Mouse (Mus musculus) hindbrain, embryonic 15.5 days (tissue): ENCODE results near the gene Ccr4. TPM values are rescaled to one million over a fixed set of nuclear protein-coding genes. Genes with fewer than 3 reads are reported as not detected.

Source experiments
- ATAC-seq: fragments of 200-750 bp; cut with Nextera tagmentation; 2 replicates; pipeline ENCODE4 v1.8.0; 2017; ENCODE audit warnings: low read depth, moderate number of reproducible peaks, moderate TSS enrichment; ENCODE audit not compliant: low FRiP score
- H3K27ac ChIP-seq: fragments of 300-500 bp; sonication (generic); replicated peaks from 2 replicates; pipeline ENCODE4 v1.5.1; 2015; ENCODE audit warnings: mild to moderate bottlenecking, inconsistent platforms
- H3K27me3 ChIP-seq: fragments of 300-500 bp; sonication (generic); 2 replicates; pipeline ENCODE4 v1.6.1; 2015; ENCODE audit warnings: control low read depth, inconsistent platforms
- H3K36me3 ChIP-seq: fragments of 300-500 bp; sonication (generic); 2 replicates; pipeline ENCODE4 v1.6.1; 2015; ENCODE audit warnings: control low read depth, inconsistent platforms
- H3K4me1 ChIP-seq: fragments of 300-500 bp; sonication (generic); replicated peaks from 2 replicates; pipeline ENCODE4 v1.6.1; 2015; ENCODE audit warnings: control low read depth, inconsistent platforms
- H3K4me2 ChIP-seq: fragments of 300-500 bp; sonication (generic); 2 replicates; pipeline ENCODE4 v1.6.1; 2015; ENCODE audit warnings: moderate library complexity, mild to moderate bottlenecking, inconsistent platforms
- H3K4me3 ChIP-seq: fragments of 300-500 bp; sonication (generic); 2 replicates; pipeline ENCODE4 v1.5.1; 2015; ENCODE audit warnings: mild to moderate bottlenecking, inconsistent platforms
- H3K9ac ChIP-seq: fragments of 300-500 bp; sonication (generic); 2 replicates; pipeline ENCODE4 v1.6.1; 2015; ENCODE audit warnings: inconsistent platforms
- H3K9me3 ChIP-seq: fragments of 300-500 bp; sonication (generic); 2 replicates; pipeline ENCODE4 v1.6.1; 2016; ENCODE audit warnings: control low read depth, inconsistent platforms
- WGBS: fragments of 180-500 bp; shearing (Covaris S2); methylation state at CpG from one replicate; pipeline ENCODE4 v1.1.7; 2015; 5-methylcytosine and 5-hydroxymethylcytosine counted together
- polyA plus RNA-seq: library from polyadenylated mRNA; unstranded; fragments of >200 nt; fragmentation: Nextera tagmentation; extraction: Ambion mirVana; gene quantifications from 2 replicates; pipeline ENCODE4 v1.2.1, GENCODE M21; 2015

The Ccr4 gene
- polyA plus RNA-seq, 1 experiment from 2014 or later, result not detected

GRCm38 (mm10) chr9:114496469-114496868 is 8.2 kb downstream of the Ccr4 start:
- no peak for ATAC-seq
- WGBS, result 85% methylated on average over 7 of the region's 7 CpGs

GRCm38 (mm10) chr9:114487481-114488258 is 17.0 kb downstream of the Ccr4 start:
- H3K9ac ChIP-seq, result no peak overlapping the region
- H3K4me2 ChIP-seq, result no peak overlapping the region
- H3K36me3 ChIP-seq, result no peaks in the 10 kb centered on the region
- no peak overlapping the region for H3K27ac ChIP-seq
- no peaks in the 10 kb centered on the region for H3K27me3 ChIP-seq
- no peaks in the 10 kb centered on the region for H3K4me1 ChIP-seq
- ATAC-seq, result no peak
- H3K4me3 ChIP-seq, result no peak overlapping the region
- H3K9me3 ChIP-seq, result no peaks in the 10 kb centered on the region
- 88% methylated on average over 23 of the region's 23 CpGs for WGBS

More at GRCm38 (mm10) chr9:114496469-114496868, 8.2 kb downstream of the Ccr4 start:
- Histone ChIP-seq H3K9ac (no peak overlapping the region), H3K4me1 (no peaks in the 10 kb centered on the region), H3K4me2 (no peak overlapping the region), H3K27me3 (no peaks in the 10 kb centered on the region), H3K9me3 (no peaks in the 10 kb centered on the region), H3K4me3 (no peak overlapping the region), H3K36me3 (no peaks in the 10 kb centered on the region), H3K27ac (no peak overlapping the region)

- Histone ChIP-seq H3K4me2 (no peak overlapping the region), H3K9ac (no peak overlapping the region), H3K27me3 (no peaks in the 10 kb centered on the region), H3K4me3 (no peak overlapping the region), H3K27ac (no peak overlapping the region), H3K4me1 (no peaks in the 10 kb centered on the region), H3K36me3 (no peaks in the 10 kb centered on the region), H3K9me3 (no peaks in the 10 kb centered on the region)
- WGBS, result 85% methylated on average over 4 of the region's 4 CpGs
- ATAC-seq, result no peak
Observed at GRCm38 (mm10) chr9:114486808-114487207, 17.9 kb downstream of the Ccr4 start.

DNA sequence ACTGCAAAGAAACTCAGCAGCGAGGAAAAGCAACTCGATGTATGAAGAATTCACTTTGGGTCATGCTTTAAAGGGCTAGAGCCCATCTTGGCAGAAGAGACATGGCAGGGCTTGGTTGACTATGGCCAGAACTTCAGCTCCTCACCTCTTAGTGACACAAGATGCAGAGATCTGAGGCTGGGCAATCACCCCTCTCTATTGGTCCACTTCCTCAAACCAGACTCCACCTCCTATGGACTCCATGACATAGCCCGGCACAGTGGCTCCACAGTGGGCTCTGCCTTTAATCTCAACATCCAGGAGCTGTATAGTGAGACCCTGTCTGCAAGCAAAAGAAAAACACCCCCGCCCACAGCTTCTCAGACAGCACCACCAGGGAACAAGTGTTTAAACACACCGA is 19.9 kb downstream of the Ccr4 start:
- ATAC-seq, result no peak
- Histone ChIP-seq H3K9me3 (no peaks in the 10 kb centered on the region), H3K4me2 (no peak overlapping the region), H3K36me3 (no peaks in the 10 kb centered on the region), H3K4me3 (no peak overlapping the region), H3K27ac (no peak overlapping the region), H3K27me3 (no peaks in the 10 kb centered on the region), H3K9ac (no peak overlapping the region), H3K4me1 (no peaks in the 10 kb centered on the region)
- 88% methylated on average over 5 of the region's 5 CpGs for WGBS

- ATAC-seq, result no peak
- 92% methylated on average over 3 of the region's 3 CpGs for WGBS
- Histone ChIP-seq H3K9ac (no peak overlapping the region), H3K4me3 (no peak overlapping the region), H3K27ac (no peak overlapping the region), H3K4me1 (no peaks in the 10 kb centered on the region), H3K36me3 (no peaks in the 10 kb centered on the region), H3K9me3 (no peaks in the 10 kb centered on the region), H3K27me3 (no peaks in the 10 kb centered on the region), H3K4me2 (no peak overlapping the region)
Observed at GRCm38 (mm10) chr9:114480940-114481339, 23.8 kb downstream of the Ccr4 start.

- Histone ChIP-seq H3K9me3 (no peaks in the 10 kb centered on the region), H3K36me3 (no peaks in the 10 kb centered on the region), H3K27ac (no peak overlapping the region), H3K9ac (no peak overlapping the region), H3K27me3 (no peaks in the 10 kb centered on the region), H3K4me3 (no peak overlapping the region), H3K4me2 (no peak overlapping the region), H3K4me1 (no peaks in the 10 kb centered on the region)
- 95% methylated on average over 9 of the region's 9 CpGs for WGBS
- ATAC-seq, result no peak
Observed at GRCm38 (mm10) chr9:114477019-114477418, 27.7 kb downstream of the Ccr4 start.

- Histone ChIP-seq H3K27ac (no peak overlapping the region), H3K9ac (no peak overlapping the region), H3K4me2 (no peak overlapping the region), H3K36me3 (0 out of 2 replicates have a peak, but pooled peaks cover 4% of the 10 kb centered on the region), H3K4me1 (no peaks in the 10 kb centered on the region), H3K4me3 (no peak overlapping the region), H3K9me3 (no peaks in the 10 kb centered on the region), H3K27me3 (no peaks in the 10 kb centered on the region)
- 83% methylated on average over 7 of the region's 7 CpGs for WGBS
- ATAC-seq, result no peak
Observed at GRCm38 (mm10) chr9:114471892-114472291, 32.8 kb downstream of the Ccr4 start.

DNA sequence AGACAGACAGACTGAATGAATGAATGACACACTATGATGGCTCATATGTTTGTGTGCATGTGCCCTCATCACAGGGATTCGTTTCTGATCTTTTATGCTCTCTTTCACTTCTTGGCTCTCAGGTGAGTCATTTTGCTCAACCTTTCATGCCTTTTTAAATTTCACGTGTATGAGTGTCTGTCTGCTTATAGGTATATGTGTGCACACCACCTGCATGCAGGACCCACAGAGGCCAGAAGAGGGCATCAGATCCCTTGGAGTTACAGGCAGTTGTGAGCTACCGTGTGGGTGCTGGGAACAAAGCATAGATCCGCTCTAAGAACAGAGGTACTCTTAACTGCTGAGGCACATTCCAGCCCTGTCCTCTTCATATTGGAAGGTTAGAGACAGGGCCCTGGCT is 36.0 kb downstream of the Ccr4 start:
- Histone ChIP-seq H3K4me1 (no peaks in the 10 kb centered on the region), H3K27me3 (no peaks in the 10 kb centered on the region), H3K9me3 (no peaks in the 10 kb centered on the region), H3K4me3 (no peak overlapping the region), H3K36me3 (peaks cover 12% of the 10 kb centered on the region; the same call in 1 of the 2 replicates), H3K4me2 (no peak overlapping the region), H3K27ac (no peak overlapping the region), H3K9ac (no peak overlapping the region)
- ATAC-seq, result no peak
- WGBS, result 96% methylated on average over 4 of the region's 4 CpGs

DNA sequence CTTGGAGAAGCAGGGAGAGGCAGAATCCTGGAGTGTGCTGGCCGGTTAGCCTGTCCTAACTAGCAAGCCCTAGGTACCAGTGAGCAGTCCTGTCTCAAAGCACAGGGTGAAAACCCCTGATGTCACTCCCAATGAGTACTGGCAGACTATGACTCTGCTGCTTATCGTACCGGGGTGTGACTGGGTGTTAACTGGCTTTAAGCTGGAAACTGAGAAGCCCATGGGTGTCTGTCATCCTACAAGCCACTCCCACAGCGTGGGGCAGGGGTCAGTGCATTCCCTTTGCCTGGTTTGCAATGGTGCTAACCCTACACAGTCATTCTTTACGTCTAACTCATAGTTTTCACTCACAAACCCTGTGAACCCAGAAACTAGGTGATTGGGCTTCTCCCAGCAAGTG is 36.5 kb downstream of the Ccr4 start:
- Histone ChIP-seq H3K36me3 (peaks cover 12% of the 10 kb centered on the region; the same call in 1 of the 2 replicates), H3K9ac (no peak overlapping the region), H3K27me3 (no peaks in the 10 kb centered on the region), H3K4me3 (no peak overlapping the region), H3K4me2 (no peak overlapping the region), H3K27ac (no peak overlapping the region), H3K9me3 (no peaks in the 10 kb centered on the region), H3K4me1 (no peaks in the 10 kb centered on the region)
- WGBS, result 89% methylated on average over 5 of the region's 5 CpGs
- no peak for ATAC-seq

- Histone ChIP-seq H3K27ac (no peak overlapping the region), H3K4me3 (no peak overlapping the region), H3K4me2 (no peak overlapping the region), H3K36me3 (peaks cover 12% of the 10 kb centered on the region; the same call in 1 of the 2 replicates), H3K27me3 (no peaks in the 10 kb centered on the region), H3K9ac (no peak overlapping the region), H3K4me1 (no peaks in the 10 kb centered on the region), H3K9me3 (no peaks in the 10 kb centered on the region)
- WGBS, result 64% methylated on average over 7 of the region's 7 CpGs
- no peak for ATAC-seq
Observed at GRCm38 (mm10) chr9:114466871-114467270, 37.8 kb downstream of the Ccr4 start.

- WGBS, result 79% methylated on average over 6 of the region's 6 CpGs
- Histone ChIP-seq H3K27ac (no peak overlapping the region), H3K27me3 (no peaks in the 10 kb centered on the region), H3K36me3 (peaks cover 12% of the 10 kb centered on the region; the same call in 1 of the 2 replicates), H3K9ac (no peak overlapping the region), H3K4me3 (no peak overlapping the region), H3K4me1 (no peaks in the 10 kb centered on the region), H3K9me3 (no peaks in the 10 kb centered on the region), H3K4me2 (no peak overlapping the region)
- ATAC-seq, result no peak
Observed at GRCm38 (mm10) chr9:114465442-114465841, 39.3 kb downstream of the Ccr4 start.

- no peaks in the 10 kb centered on the region for H3K27me3 ChIP-seq
- peaks cover 10% of the 10 kb centered on the region; the same call in 1 of the 2 replicates for H3K36me3 ChIP-seq
- H3K9ac ChIP-seq, result no peak overlapping the region
- no peaks in the 10 kb centered on the region for H3K4me1 ChIP-seq
- WGBS, result 94% methylated on average over 7 of the region's 7 CpGs
- ATAC-seq, result no peak
- H3K4me2 ChIP-seq, result no peak overlapping the region
- no peak overlapping the region for H3K27ac ChIP-seq
- H3K9me3 ChIP-seq, result no peaks in the 10 kb centered on the region
- H3K4me3 ChIP-seq, result no peak overlapping the region
Observed at GRCm38 (mm10) chr9:114462569-114462968, 42.1 kb downstream of the Ccr4 start.

- no peak overlapping the region for H3K4me2 ChIP-seq
- no peak overlapping the region for H3K4me3 ChIP-seq
- no peaks in the 10 kb centered on the region for H3K27me3 ChIP-seq
- ATAC-seq, result no peak
- H3K4me1 ChIP-seq, result no peaks in the 10 kb centered on the region
- H3K9me3 ChIP-seq, result no peaks in the 10 kb centered on the region
- H3K9ac ChIP-seq, result no peak overlapping the region
- H3K36me3 ChIP-seq, result 0 out of 2 replicates have a peak, but pooled peaks cover 8% of the 10 kb centered on the region
- H3K27ac ChIP-seq, result no peak overlapping the region
- 81% methylated on average over 3 of the region's 3 CpGs for WGBS
Observed at GRCm38 (mm10) chr9:114458436-114458835, 46.3 kb downstream of the Ccr4 start.
